Mouse (Mus musculus) limb, embryonic 15.5 days (tissue): Measurements from ENCODE around the gene Gm4559. TPM values are rescaled to one million over a fixed set of nuclear protein-coding genes. Genes with fewer than 3 reads are reported as not detected.
"Not testable (repeated sequence)": the region's sequence is repeated elsewhere in the genome, so short reads cannot be mapped to it uniquely, and the experiment has no call there.

Experiments
- ATAC-seq: fragments of 200-750 bp; cut with Nextera tagmentation; 2 replicates; pipeline ENCODE4 v1.8.0; 2017; ENCODE audit warnings: low read depth, moderate TSS enrichment; ENCODE audit not compliant: insufficient number of reproducible peaks, low FRiP score, low TSS enrichment
- H3K27ac ChIP-seq: fragments of 300-500 bp; sonication (generic); 2 replicates; pipeline ENCODE4 v1.5.1; 2015; ENCODE audit warnings: moderate library complexity, mild to moderate bottlenecking, inconsistent platforms
- H3K27me3 ChIP-seq: fragments of 300-500 bp; sonication (generic); 2 replicates; pipeline ENCODE4 v1.6.1; 2015; ENCODE audit warnings: inconsistent platforms
- H3K36me3 ChIP-seq: fragments of 300-500 bp; sonication (generic); 2 replicates; pipeline ENCODE4 v1.6.1; 2015; ENCODE audit warnings: inconsistent platforms
- H3K4me1 ChIP-seq: fragments of 300-500 bp; sonication (generic); 2 replicates; pipeline ENCODE4 v1.6.1; 2015; ENCODE audit warnings: inconsistent platforms
- H3K4me2 ChIP-seq: fragments of 300-500 bp; sonication (generic); 2 replicates; pipeline ENCODE4 v1.6.1; 2015; ENCODE audit warnings: mild to moderate bottlenecking, inconsistent platforms
- H3K4me3 ChIP-seq: fragments of 300-500 bp; sonication (generic); 2 replicates; pipeline ENCODE4 v1.5.1; 2015; ENCODE audit warnings: mild to moderate bottlenecking, inconsistent platforms
- H3K9ac ChIP-seq: fragments of 300-500 bp; sonication (generic); 2 replicates; pipeline ENCODE4 v1.6.1; 2015; ENCODE audit warnings: inconsistent platforms
- H3K9me3 ChIP-seq: fragments of 300-500 bp; sonication (generic); 2 replicates; pipeline ENCODE4 v1.6.1; 2016; ENCODE audit warnings: inconsistent platforms
- WGBS: fragments of 180-500 bp; shearing (Covaris S2); methylation state at CpG from one replicate; pipeline ENCODE4 v1.1.7; 2015; 5-methylcytosine and 5-hydroxymethylcytosine counted together
- polyA plus RNA-seq: library from polyadenylated mRNA; unstranded; fragments of >200 nt; fragmentation: Nextera tagmentation; extraction: Ambion mirVana; gene quantifications from 2 replicates; pipeline ENCODE4 v1.2.1, GENCODE M21; 2015

Gm4559 gene
- polyA plus RNA-seq, 1 experiment from 2014 or later, result not detected

DNA sequence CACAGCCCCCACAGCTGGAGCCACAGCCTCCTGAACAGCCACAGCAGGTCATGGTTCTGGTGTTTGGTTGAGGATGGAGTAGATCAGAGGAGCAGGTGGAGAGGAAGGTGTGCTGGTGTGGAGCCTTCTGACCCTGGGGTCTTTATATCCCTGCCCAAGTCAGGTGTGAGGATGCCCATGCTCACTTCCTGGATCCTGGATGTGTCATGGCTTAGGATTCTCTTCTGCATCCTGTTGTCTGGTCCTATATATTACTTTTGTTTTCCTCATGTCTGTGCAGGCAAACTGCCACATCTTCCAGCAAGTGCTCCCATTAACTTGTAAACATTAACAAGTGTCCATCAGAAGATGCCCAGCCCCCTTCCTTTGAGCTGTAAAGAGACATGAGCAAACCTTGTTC lies 22.9 kb upstream of the Gm4559 start, which contains the start of gene Krtap5-1:
Gene Krtap5-1 (minus strand): TSS at position 101 of the 400 bp plus-strand sequence.
- H3K9me3 ChIP-seq, H3K36me3 ChIP-seq, H3K4me3 ChIP-seq, H3K27me3 ChIP-seq, ATAC-seq, H3K4me1 ChIP-seq, H3K4me2 ChIP-seq, H3K27ac ChIP-seq, H3K9ac ChIP-seq: not testable (repeated sequence)

DNA sequence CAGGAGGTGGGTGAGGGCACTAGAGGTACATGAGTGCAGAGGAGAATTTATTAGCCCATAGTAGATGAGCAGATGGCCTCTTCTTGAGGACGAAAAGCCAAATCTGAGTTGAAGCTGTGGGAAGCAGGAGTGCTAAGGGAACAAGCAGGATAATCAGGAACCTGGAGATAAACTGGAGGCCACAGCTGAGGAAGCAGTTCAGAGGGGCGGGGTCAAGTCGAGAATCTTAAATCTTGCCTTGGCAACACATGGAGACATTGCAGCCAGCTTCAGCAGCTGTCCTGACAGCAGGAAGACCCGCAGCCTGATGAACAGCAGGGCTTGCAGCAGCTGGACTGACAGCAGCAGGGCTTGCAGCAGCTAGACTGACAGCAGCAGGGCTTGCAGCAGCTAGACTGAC lies 21.9 kb upstream of the Gm4559 start:
- not testable (repeated sequence) for H3K9ac ChIP-seq, H3K27ac ChIP-seq, H3K4me2 ChIP-seq, H3K27me3 ChIP-seq, H3K36me3 ChIP-seq, ATAC-seq, H3K4me3 ChIP-seq, H3K4me1 ChIP-seq, H3K9me3 ChIP-seq
- WGBS, result 18% methylated on average over 4 of the region's 4 CpGs

DNA sequence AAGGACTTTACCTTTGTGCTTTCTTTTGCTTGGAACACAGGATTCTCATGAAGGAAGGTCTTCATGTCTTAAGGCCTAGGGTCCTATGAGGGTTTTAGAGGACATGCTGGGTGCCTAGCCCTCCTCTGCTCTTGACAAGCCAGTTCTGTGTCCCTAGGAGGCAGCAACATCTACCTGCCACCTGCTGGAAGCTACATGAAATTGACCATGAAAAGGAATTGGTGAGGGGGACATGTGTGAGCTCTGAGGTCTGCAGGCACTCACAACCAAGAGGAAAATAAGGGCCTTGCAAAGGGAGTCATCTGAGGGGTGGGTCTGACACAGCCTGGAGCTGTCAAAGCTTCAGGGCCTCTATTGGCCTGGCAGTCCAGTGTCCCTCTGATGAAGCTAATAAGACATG lies 21.3 kb upstream of the Gm4559 start:
- H3K9me3 ChIP-seq, result no peaks in the 10 kb centered on the region
- no peaks in the 10 kb centered on the region; the same call in 1 of the 2 replicates for H3K27me3 ChIP-seq
- H3K36me3 ChIP-seq, result no peaks in the 10 kb centered on the region
- no peak overlapping the region for H3K27ac ChIP-seq
- no peaks in the 10 kb centered on the region for H3K4me1 ChIP-seq
- ATAC-seq, result no peak
- H3K4me2 ChIP-seq, result no peak overlapping the region
- H3K4me3 ChIP-seq, result no peak overlapping the region
- H3K9ac ChIP-seq, result no peak overlapping the region

DNA sequence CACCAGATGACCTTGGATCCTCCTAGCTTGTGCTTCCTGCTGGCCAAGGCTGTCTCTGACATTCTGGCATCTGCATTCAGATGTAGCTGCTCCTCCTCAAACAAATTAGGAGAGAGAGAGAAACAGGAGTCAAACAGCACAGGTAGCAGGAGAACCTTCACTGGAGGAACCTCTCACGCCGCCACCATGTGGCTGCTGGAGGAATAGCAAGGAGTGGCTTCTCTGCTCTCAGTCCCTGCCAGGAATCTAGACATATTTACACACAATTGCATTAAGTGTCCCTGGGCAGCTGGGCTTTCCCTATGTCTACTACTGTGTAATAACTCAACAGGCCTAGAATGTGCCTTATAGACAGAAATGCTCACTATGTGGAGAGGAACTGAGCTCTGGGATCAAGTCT lies 19.7 kb upstream of the Gm4559 start:
- not testable (repeated sequence) for ATAC-seq, H3K9ac ChIP-seq, H3K4me2 ChIP-seq, H3K27me3 ChIP-seq, H3K27ac ChIP-seq, H3K36me3 ChIP-seq, H3K9me3 ChIP-seq, H3K4me1 ChIP-seq, H3K4me3 ChIP-seq
- WGBS, result 0% methylated on average over 2 of the region's 2 CpGs

- not testable (repeated sequence) for H3K9me3 ChIP-seq, H3K36me3 ChIP-seq, H3K4me2 ChIP-seq, H3K27me3 ChIP-seq, H3K4me3 ChIP-seq, H3K27ac ChIP-seq, H3K9ac ChIP-seq, ATAC-seq
- peaks cover 14% of the 10 kb centered on the region for H3K4me1 ChIP-seq
- WGBS, result 43% methylated on average over 9 of the region's 9 CpGs
Observed at GRCm38 (mm10) chr7:142285910-142286612, 11.9 kb upstream of the Gm4559 start.

DNA sequence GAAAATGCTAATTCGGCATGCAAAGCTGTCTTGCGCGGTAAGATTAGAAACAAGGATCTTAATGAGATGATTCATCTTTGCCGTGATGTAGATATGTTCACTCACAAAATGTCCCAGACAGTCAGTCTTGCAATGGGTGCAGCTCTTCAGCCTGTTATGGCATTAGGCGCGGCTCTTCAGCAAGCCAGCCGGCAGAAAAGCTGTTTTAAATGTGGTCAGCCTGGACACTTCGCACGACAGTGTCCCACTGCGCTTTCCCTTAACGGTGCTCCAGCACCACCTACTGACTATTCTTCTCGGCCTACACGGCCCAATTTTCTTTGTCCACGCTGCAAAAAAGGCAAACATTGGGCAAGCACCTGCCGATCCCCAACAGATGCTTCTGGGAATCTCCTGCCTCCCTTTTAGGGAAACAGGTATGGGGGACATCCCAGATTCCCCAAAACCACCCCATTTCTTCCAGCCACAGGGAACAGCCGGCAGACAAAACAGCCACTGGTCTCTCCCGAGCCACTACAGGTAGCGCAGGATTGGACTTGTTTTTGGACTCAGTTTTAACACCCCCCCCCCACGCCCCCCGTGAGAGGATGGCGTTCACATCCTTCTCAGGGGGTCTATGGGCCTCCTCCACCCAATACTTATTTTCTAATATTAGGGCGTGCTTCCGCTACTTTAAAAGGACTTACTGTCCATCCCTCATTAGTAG lies 11.1 kb upstream of the Gm4559 start:
- H3K4me2 ChIP-seq, result peak overlapping the region; percentile 72
- ATAC-seq, result no peak
- H3K27ac ChIP-seq, result peak overlapping the region; percentile 94
- no peaks in the 10 kb centered on the region; the same call in 1 of the 2 replicates for H3K27me3 ChIP-seq
- H3K4me3 ChIP-seq, result peak overlapping the region; percentile 54
- no peaks in the 10 kb centered on the region for H3K36me3 ChIP-seq
- H3K9ac ChIP-seq, result 0 out of 2 replicates have a peak overlapping the region, but pooled peaks have one; percentile 58
- WGBS, result 13% methylated on average over 23 of the region's 23 CpGs
- H3K4me1 ChIP-seq, result peaks cover 14% of the 10 kb centered on the region
- H3K9me3 ChIP-seq, result no peaks in the 10 kb centered on the region

DNA sequence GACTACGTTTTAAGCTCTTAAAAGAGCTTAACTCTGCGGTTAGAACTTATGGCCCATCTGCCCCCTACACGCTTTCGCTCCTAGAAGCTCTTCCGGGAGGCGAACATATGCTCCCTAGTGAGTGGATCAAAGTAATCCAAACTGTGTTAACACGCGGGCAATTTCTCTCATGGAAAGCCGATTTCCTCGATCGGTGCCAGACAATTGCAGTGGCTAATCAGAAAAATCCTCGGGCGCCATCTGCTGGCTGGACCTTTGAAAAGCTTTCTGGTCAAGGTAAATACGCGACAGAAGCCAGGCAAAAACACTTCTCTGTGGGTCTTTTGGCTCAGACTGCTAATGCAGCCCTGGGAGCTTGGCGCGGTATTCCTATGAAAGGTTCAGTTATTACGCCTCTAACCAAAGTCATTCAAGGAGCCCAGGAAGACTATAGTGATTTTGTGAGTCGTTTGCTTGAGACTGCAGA lies 10.5 kb upstream of the Gm4559 start:
- peaks cover 14% of the 10 kb centered on the region for H3K4me1 ChIP-seq
- WGBS, result 0% methylated on average over 19 of the region's 19 CpGs
- peak overlapping the region; percentile 72 for H3K4me2 ChIP-seq
- peak overlapping the region; percentile 94 for H3K27ac ChIP-seq
- no peaks in the 10 kb centered on the region for H3K36me3 ChIP-seq
- H3K9ac ChIP-seq, result peak overlapping the region; percentile 58
- peak overlapping the region; percentile 54 for H3K4me3 ChIP-seq
- no peaks in the 10 kb centered on the region for H3K9me3 ChIP-seq
- H3K27me3 ChIP-seq, result no peaks in the 10 kb centered on the region; the same call in 1 of the 2 replicates
- peak; percentile 81; the same call in 1 of the 2 replicates for ATAC-seq

DNA sequence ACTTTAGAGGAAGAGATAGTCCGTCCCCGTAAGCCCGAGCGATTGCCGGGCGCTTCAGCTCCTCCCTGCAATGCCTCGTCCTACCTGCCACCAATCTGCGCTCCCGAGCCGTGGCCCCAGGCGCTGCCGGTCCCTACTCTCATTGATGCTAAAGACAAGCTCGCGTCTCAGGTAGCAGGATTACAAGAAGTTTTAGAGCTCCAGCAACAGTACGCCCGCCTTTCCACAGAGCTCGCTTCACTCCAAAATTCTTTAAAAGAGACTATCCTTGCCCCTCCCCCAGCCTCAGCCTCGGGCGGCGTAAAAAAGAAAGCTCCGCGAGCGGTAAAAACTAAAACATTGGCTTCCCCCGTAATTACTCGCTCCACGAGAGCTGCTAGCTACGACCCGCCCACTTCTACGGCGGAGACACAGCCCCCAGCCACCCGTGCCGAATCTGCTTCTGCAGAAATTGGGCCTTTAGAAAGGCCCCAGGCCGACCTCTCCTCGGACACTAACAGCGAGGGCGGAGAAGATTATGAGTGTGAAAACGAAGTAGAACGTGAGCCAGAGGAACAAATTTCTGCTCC lies 9.9 kb upstream of the Gm4559 start:
- H3K4me2 ChIP-seq, result peak overlapping the region; percentile 72
- ATAC-seq, result 0 out of 2 replicates have a peak, but pooled peaks have one; percentile 67
- no peaks in the 10 kb centered on the region for H3K36me3 ChIP-seq
- H3K4me1 ChIP-seq, result peaks cover 14% of the 10 kb centered on the region
- under 1% methylated on average over 38 of the region's 38 CpGs for WGBS
- H3K9me3 ChIP-seq, result no peaks in the 10 kb centered on the region
- H3K4me3 ChIP-seq, result peak overlapping the region; percentile 54
- H3K9ac ChIP-seq, result peak overlapping the region; percentile 58
- peak overlapping the region; percentile 94 for H3K27ac ChIP-seq
- no peaks in the 10 kb centered on the region; the same call in 1 of the 2 replicates for H3K27me3 ChIP-seq

DNA sequence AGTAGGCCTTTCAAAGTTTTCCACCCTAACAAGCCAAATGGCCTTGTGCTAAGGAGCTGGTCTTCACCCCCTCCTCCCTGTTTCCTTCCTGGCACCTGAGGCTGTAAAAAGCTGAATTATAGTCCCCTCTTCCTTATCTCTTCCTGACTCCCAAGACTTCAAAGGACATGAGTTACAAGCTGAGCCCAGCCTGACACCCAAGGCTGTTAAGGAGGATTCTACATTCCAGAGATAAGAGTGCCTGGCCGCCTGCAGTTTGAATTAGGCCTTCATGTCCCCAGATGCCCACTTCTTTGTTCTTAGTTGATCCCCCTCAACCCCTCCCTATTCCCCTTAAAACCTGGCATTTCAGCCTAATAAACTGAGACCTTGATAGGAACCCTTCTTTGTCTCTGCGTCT lies 8.7 kb upstream of the Gm4559 start:
- not testable (repeated sequence) for ATAC-seq, H3K36me3 ChIP-seq, H3K27ac ChIP-seq, H3K9ac ChIP-seq, H3K4me2 ChIP-seq, H3K9me3 ChIP-seq, H3K27me3 ChIP-seq, H3K4me3 ChIP-seq
- WGBS, result 30% methylated on average over 2 of the region's 2 CpGs
- peaks cover 14% of the 10 kb centered on the region for H3K4me1 ChIP-seq

DNA sequence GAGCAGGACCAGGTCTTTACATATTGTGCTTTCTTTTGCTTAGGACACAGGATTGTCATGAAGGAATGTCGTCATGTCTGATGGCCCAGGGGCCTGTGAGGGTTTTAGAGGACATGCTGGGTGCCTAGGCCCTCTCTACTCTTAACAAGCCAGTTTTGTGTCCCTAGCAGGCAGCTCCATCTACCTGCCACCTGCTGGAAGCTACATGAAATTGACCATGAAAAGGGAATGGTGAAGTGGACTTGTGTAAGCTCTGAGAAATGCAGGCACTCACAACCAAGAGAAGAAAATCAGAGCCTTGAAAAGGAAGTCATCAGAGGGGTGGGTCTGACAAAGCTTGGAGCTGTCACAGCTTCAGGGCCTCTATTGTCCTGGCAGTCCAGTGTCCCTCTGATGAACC lies 5.1 kb upstream of the Gm4559 start:
- 58% methylated on average over 1 of the region's 1 CpGs for WGBS
- not testable (repeated sequence) for H3K27ac ChIP-seq

DNA sequence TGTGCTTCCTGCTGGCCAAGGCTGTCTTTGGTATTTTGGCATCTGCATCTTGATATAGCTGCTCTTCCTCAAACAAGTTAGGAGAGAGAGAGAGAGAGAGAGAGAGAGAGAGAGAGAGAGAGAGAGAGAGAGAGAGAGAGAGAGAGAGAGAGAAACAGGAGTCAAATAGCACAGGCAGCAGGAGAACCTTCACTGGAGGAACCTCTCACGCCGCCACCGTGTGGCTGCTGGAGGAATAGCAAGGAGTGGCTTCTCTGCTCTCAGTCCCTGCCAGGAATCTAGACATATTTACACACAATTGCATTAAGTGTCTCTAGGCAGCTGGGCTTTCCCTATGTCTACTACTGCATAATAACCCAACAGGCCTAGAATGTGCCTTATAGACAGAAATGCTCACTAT lies 4.0 kb upstream of the Gm4559 start:
- 0% methylated on average over 3 of the region's 3 CpGs for WGBS
- not testable (repeated sequence) for ATAC-seq

More for the DNA sequence above, 5.1 kb upstream of the Gm4559 start:
- H3K9me3 ChIP-seq, ATAC-seq, H3K36me3 ChIP-seq, H3K27me3 ChIP-seq, H3K4me2 ChIP-seq, H3K4me1 ChIP-seq, H3K4me3 ChIP-seq, H3K9ac ChIP-seq: not testable (repeated sequence)

DNA sequence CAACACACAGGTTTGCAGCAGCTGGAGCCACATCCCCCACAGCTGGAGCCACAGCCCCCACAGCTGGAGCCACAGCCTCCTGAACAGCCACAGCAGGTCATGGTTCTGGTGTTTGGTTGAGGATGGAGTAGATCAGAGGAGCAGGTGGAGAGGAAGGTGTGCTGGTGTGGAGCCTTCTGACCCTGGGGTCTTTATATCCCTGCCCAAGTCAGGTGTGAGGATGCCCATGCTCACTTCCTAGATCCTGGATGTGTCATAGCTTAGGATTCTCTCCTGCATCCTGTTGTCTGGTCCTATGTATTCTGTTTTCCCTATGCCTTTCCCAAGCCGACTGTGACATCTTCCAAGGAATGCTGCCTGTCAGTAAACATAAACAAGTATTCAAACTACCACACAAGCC lies 15.9 kb downstream of the Gm4559 start, which contains the start of gene Gm2431:
Gene Gm2431 (minus strand): TSS at position 101 of the 400 bp plus-strand sequence.
- 42% methylated on average over 1 of the region's 1 CpGs for WGBS
- H3K4me3 ChIP-seq, H3K9ac ChIP-seq, ATAC-seq, H3K9me3 ChIP-seq, H3K4me1 ChIP-seq, H3K4me2 ChIP-seq, H3K27me3 ChIP-seq, H3K36me3 ChIP-seq, H3K27ac ChIP-seq: not testable (repeated sequence)

More for the DNA sequence above, 4.0 kb upstream of the Gm4559 start:
- not testable (repeated sequence) for H3K27me3 ChIP-seq, H3K4me1 ChIP-seq, H3K9ac ChIP-seq, H3K36me3 ChIP-seq, H3K4me3 ChIP-seq, H3K27ac ChIP-seq, H3K4me2 ChIP-seq, H3K9me3 ChIP-seq
